Mouse (Mus musculus) fibroblast of lung, adult 2 months (primary cell): ENCODE data around the gene Lctl.
"Not testable (repeated sequence)": the region's sequence is repeated elsewhere in the genome, so short reads cannot be mapped to it uniquely, and the experiment has no call there.

Source experiments
- DNase-seq: peaks from one replicate; pipeline ENCODE4 v3.0.0-alpha.2; 2011; ENCODE audit warnings: low read depth

Lctl gene

GRCm38 (mm10) chr9:64120584-64121277 lies 3.8 kb downstream of the Lctl start:
- no peak for DNase-seq

- DNase-seq = no peak
Observed at GRCm38 (mm10) chr9:64122601-64123000, 5.7 kb downstream of the Lctl start.

- not testable (repeated sequence) for DNase-seq
Observed at GRCm38 (mm10) chr9:64124846-64125245, 7.9 kb downstream of the Lctl start.

- no peak for DNase-seq
Observed at GRCm38 (mm10) chr9:64125307-64125706, 8.4 kb downstream of the Lctl start.

GRCm38 (mm10) chr9:64126121-64126520 lies 9.2 kb downstream of the Lctl start:
- DNase-seq = no peak

GRCm38 (mm10) chr9:64131623-64132022 lies 14.7 kb downstream of the Lctl start:
- no peak for DNase-seq

- not testable (repeated sequence) for DNase-seq
Observed at GRCm38 (mm10) chr9:64138896-64139295, 21.9 kb downstream of the Lctl start.

- DNase-seq = no peak
Observed at GRCm38 (mm10) chr9:64139879-64140278, 22.9 kb downstream of the Lctl start.

GRCm38 (mm10) chr9:64156641-64157040 lies 39.7 kb downstream of the Lctl start:
- no peak for DNase-seq

- DNase-seq = no peak
Observed at GRCm38 (mm10) chr9:64160471-64160870, 43.5 kb downstream of the Lctl start.

- not testable (repeated sequence) for DNase-seq
Observed at GRCm38 (mm10) chr9:64169967-64170366, 53.0 kb downstream of the Lctl start.

- no peak for DNase-seq
Observed at GRCm38 (mm10) chr9:64172145-64172815, 55.3 kb downstream of the Lctl start.

- DNase-seq = peak; percentile 58
Observed at GRCm38 (mm10) chr9:64172816-64173665, 56.1 kb downstream of the Lctl start, which contains the start of the genes Zwilch and Rpl4. TSS of gene Zwilch (minus strand) at chr9:64173104. TSS of gene Rpl4 (plus strand) at chr9:64173375.

GRCm38 (mm10) chr9:64173666-64174220 lies 56.8 kb downstream of the Lctl start:
- no peak for DNase-seq

GRCm38 (mm10) chr9:64174341-64174740 lies 57.4 kb downstream of the Lctl start:
- DNase-seq = no peak

- DNase-seq = no peak
Observed at GRCm38 (mm10) chr9:64174766-64175165, 57.8 kb downstream of the Lctl start.

GRCm38 (mm10) chr9:64175378-64175777 lies 58.4 kb downstream of the Lctl start:
- DNase-seq = no peak

GRCm38 (mm10) chr9:64178610-64178973 lies 61.6 kb downstream of the Lctl start:
- DNase-seq = peak; percentile 12

GRCm38 (mm10) chr9:64178974-64179646 lies 62.2 kb downstream of the Lctl start, which contains the start of gene Snapc5:
TSS of gene Snapc5 (plus strand) at chr9:64179274.
- peak; percentile 81 for DNase-seq

- not testable (repeated sequence) for DNase-seq
Observed at GRCm38 (mm10) chr9:64183295-64183694, 66.3 kb downstream of the Lctl start.

- no peak for DNase-seq
Observed at GRCm38 (mm10) chr9:64184166-64184840, 67.4 kb downstream of the Lctl start.
